Mouse (Mus musculus) liver, adult 2 months (tissue): ENCODE data around the gene Tll1.

ENCODE experiments used
- CTCF ChIP-seq: fragments of 200-500 bp; IDR thresholded peaks from 2 replicates; pipeline ENCODE4 v1.5.1; 2011; ENCODE audit warnings: low read depth, low read length, control low read depth
- POLR2A ChIP-seq: fragments of 200-500 bp; IDR thresholded peaks from 2 replicates; pipeline ENCODE4 v1.6.1; 2011; ENCODE audit warnings: low read length, control low read depth; ENCODE audit not compliant: insufficient read depth; ENCODE audit errors: extremely low read depth

DNA sequence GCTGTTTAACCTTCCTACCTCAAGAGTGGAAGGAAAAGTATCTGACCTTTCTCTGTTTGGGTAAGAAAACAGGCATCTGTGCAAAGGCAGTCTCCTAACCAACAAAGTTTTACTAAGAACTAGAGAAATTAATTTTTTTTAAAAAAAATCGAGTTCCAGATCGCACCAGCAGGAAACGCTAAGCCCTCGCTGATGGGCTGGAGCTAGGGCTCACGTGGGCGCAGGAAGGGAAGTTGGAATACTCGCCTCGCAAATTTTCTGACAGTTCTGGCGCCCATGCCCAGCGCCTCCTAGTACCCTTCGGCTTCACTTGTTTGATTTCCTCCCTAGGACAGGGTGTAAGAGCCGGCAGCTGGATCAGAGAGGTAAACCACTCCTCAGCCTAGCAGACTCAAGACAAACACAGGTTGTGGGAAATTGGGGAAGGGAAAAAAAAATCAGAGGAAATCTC lies 365 bp upstream of the Tll1 start:
- no peak for TF ChIP-seq POLR2A
- TF ChIP-seq CTCF: no peak
